Mouse (Mus musculus) neural tube, embryonic 11.5 days (tissue): ENCODE measurements at regions not wholly inside any gene's neighbourhood (a gene's known extent, or its start where the extent isn't known, plus 50 kb on each side); places are given as distances from the start of the nearest gene placed in this dataset.

Source experiments
- ATAC-seq: fragments of 200-750 bp; cut with Nextera tagmentation; 2 replicates; pipeline ENCODE4 v1.8.0; 2017; ENCODE audit warnings: moderate number of reproducible peaks, mild to moderate bottlenecking, moderate TSS enrichment, moderate library complexity; ENCODE audit not compliant: insufficient read depth, low FRiP score, low TSS enrichment
- DNase-seq: peaks from one replicate; pipeline ENCODE4 v3.0.0-alpha.2; 2015; ENCODE audit warnings: low spot score
- H3K27ac ChIP-seq: fragments of 300-500 bp; sonication (generic); 2 replicates; pipeline ENCODE4 v1.5.1; 2014; ENCODE audit warnings: low read depth, mild to moderate bottlenecking, low read length
- H3K27me3 ChIP-seq: fragments of 300-500 bp; sonication (generic); 2 replicates; pipeline ENCODE4 v1.6.1; 2014; ENCODE audit warnings: mild to moderate bottlenecking, low read length, mixed read lengths; ENCODE audit not compliant: control insufficient read depth, insufficient read depth
- H3K36me3 ChIP-seq: fragments of 300-500 bp; sonication (generic); 2 replicates; pipeline ENCODE4 v1.6.1; 2014; ENCODE audit warnings: mild to moderate bottlenecking, low read length, moderate library complexity, mixed read lengths; ENCODE audit not compliant: control insufficient read depth, insufficient read depth
- H3K4me1 ChIP-seq: fragments of 300-500 bp; sonication (generic); 2 replicates; pipeline ENCODE4 v1.6.1; 2014; ENCODE audit warnings: low read length, mixed read lengths; ENCODE audit not compliant: control insufficient read depth, insufficient read depth
- H3K4me2 ChIP-seq: fragments of 300-500 bp; sonication (generic); 2 replicates; pipeline ENCODE4 v1.6.1; 2014; ENCODE audit warnings: low read depth, mild to moderate bottlenecking, moderate library complexity
- H3K4me3 ChIP-seq: fragments of 300-500 bp; sonication (generic); 2 replicates; pipeline ENCODE4 v1.5.1; 2014; ENCODE audit warnings: low read depth, low read length
- H3K9ac ChIP-seq: fragments of 300-500 bp; sonication (generic); 2 replicates; pipeline ENCODE4 v1.6.1; 2014; ENCODE audit warnings: mild to moderate bottlenecking, low read length
- H3K9me3 ChIP-seq: fragments of 300-500 bp; sonication (generic); 2 replicates; pipeline ENCODE4 v1.6.1; 2016; ENCODE audit warnings: low read length; ENCODE audit not compliant: control insufficient read depth
- WGBS: fragments of 180-500 bp; shearing (Covaris S2); extraction: QIAGEN DNeasy Blood & Tissue Kit; methylation state at CpG from one replicate; pipeline ENCODE4 v1.1.7; 2014; 5-methylcytosine and 5-hydroxymethylcytosine counted together

DNA sequence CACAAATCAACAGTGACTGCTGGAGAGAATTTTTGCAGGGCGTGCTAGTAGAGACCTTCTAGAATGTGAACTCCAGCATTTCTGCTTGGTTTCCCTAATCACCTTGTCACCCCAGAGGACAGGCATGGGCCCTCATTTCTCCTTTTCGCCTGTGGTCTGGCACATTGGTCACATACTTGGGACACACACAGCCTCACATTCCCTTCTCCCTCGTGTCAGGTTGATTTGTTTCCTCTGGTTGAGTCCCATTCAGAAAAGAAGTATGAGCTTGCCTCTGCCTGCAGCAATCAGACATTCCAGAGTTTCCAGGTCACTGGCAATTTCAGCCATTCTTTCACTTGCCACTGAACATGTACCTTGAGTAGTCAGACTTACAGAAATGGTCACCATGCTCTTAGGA, 323.8 kb upstream of the 4931429L15Rik start:
- Histone ChIP-seq H3K9me3 (no peaks in the 10 kb centered on the region), H3K4me2 (no peak overlapping the region), H3K4me1 (0 out of 2 replicates have a peak, but pooled peaks cover 5% of the 10 kb centered on the region), H3K27me3 (no peaks in the 10 kb centered on the region), H3K9ac (no peak overlapping the region), H3K36me3 (no peaks in the 10 kb centered on the region), H3K27ac (no peak overlapping the region), H3K4me3 (no peak overlapping the region)
- DNase-seq, result no peak
- ATAC-seq, result no peak
- 58% methylated on average over 3 of the region's 3 CpGs for WGBS

DNA sequence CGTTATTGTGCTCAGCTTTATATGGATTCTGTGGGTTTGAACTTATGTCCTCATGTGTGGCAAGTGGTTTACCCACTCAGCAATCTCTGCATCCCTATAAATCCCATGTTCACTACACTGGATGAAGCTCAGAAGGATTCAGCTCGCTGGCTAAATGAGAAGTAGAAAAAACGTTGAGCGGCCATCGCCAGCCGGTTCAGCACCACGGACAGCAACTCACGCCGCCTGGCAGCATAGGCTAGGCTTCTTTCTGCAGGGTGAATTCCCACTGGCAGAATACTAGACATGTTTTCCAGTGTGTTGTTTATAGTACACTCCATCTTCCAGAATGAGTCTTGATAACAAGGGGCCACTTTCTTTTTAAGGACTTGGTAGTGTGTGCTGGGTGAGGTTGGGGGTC, 322.9 kb upstream of the 4931429L15Rik start:
- no peaks in the 10 kb centered on the region for H3K27me3 ChIP-seq
- 0 out of 2 replicates have a peak, but pooled peaks cover 5% of the 10 kb centered on the region for H3K4me1 ChIP-seq
- no peaks in the 10 kb centered on the region for H3K9me3 ChIP-seq
- no peak overlapping the region for H3K9ac ChIP-seq
- WGBS, result 9% methylated on average over 9 of the region's 9 CpGs
- no peak overlapping the region for H3K4me3 ChIP-seq
- H3K4me2 ChIP-seq, result no peak overlapping the region
- no peak overlapping the region for H3K27ac ChIP-seq
- H3K36me3 ChIP-seq, result no peaks in the 10 kb centered on the region
- ATAC-seq, result no peak
- peak; percentile 80 for DNase-seq

GRCm38 (mm10) chr9:46636261-46637010, 316.6 kb upstream of the 4931429L15Rik start:
- no peak for DNase-seq
- no peak overlapping the region for H3K4me3 ChIP-seq
- no peak overlapping the region for H3K9ac ChIP-seq
- 0 out of 2 replicates have a peak overlapping the region, but pooled peaks have one; percentile 27 for H3K27ac ChIP-seq
- no peak for ATAC-seq
- no peaks in the 10 kb centered on the region for H3K27me3 ChIP-seq
- no peaks in the 10 kb centered on the region for H3K36me3 ChIP-seq
- 64% methylated on average over 8 of the region's 8 CpGs for WGBS
- H3K4me1 ChIP-seq, result no peaks in the 10 kb centered on the region
- H3K4me2 ChIP-seq, result no peak overlapping the region
- no peaks in the 10 kb centered on the region for H3K9me3 ChIP-seq

- no peaks in the 10 kb centered on the region for H3K9me3 ChIP-seq
- ATAC-seq (no peak), DNase-seq (no peak)
- no peaks in the 10 kb centered on the region for H3K4me1 ChIP-seq
- H3K27me3 ChIP-seq, result no peaks in the 10 kb centered on the region
- no peak overlapping the region for H3K4me3 ChIP-seq
- WGBS, result 86% methylated on average over 4 of the region's 4 CpGs
- no peaks in the 10 kb centered on the region for H3K36me3 ChIP-seq
- H3K4me2 ChIP-seq, result no peak overlapping the region
- no peak overlapping the region for H3K27ac ChIP-seq
- H3K9ac ChIP-seq, result no peak overlapping the region
These were observed 314.2 kb upstream of the 4931429L15Rik start for GRCm38 (mm10) chr9:46633952-46634351.

GRCm38 (mm10) chr9:46632576-46632975, 312.8 kb upstream of the 4931429L15Rik start:
- ATAC-seq (no peak), DNase-seq (no peak)
- 81% methylated on average over 10 of the region's 10 CpGs for WGBS
- H3K27ac ChIP-seq, result no peak overlapping the region
- H3K4me1 ChIP-seq, result no peaks in the 10 kb centered on the region
- no peaks in the 10 kb centered on the region for H3K36me3 ChIP-seq
- no peak overlapping the region for H3K9ac ChIP-seq
- H3K27me3 ChIP-seq, result no peaks in the 10 kb centered on the region
- no peak overlapping the region for H3K4me2 ChIP-seq
- H3K9me3 ChIP-seq, result no peaks in the 10 kb centered on the region
- H3K4me3 ChIP-seq, result no peak overlapping the region

DNA sequence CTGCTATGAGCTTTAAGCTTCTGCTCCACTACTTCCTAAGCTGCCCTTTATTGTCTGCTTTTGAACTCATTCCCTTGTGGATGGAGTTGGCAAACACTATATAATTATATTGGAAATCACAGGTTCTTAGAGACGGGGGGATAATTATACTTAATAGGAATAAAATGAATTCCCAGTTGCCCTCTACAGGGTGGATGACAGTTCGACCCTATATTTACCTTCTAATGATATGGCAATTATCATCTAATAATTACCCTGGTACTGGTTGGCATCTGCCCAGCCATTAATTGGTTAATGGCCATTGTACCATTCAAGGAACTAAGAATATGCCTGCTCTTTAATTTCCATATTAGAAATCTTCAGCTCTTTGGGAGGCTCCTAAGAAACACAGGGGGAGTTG, 302.5 kb upstream of the 4931429L15Rik start:
- Histone ChIP-seq H3K36me3 (no peaks in the 10 kb centered on the region), H3K9ac (no peak overlapping the region), H3K4me2 (no peak overlapping the region), H3K9me3 (no peaks in the 10 kb centered on the region), H3K27ac (no peak overlapping the region), H3K27me3 (no peaks in the 10 kb centered on the region), H3K4me3 (no peak overlapping the region), H3K4me1 (no peaks in the 10 kb centered on the region)
- no peak for ATAC-seq
- DNase-seq, result no peak
- 82% methylated on average over 2 of the region's 2 CpGs for WGBS

- Histone ChIP-seq H3K27me3 (no peaks in the 10 kb centered on the region), H3K4me1 (no peaks in the 10 kb centered on the region), H3K9me3 (no peaks in the 10 kb centered on the region), H3K36me3 (no peaks in the 10 kb centered on the region), H3K4me2 (no peak overlapping the region), H3K9ac (no peak overlapping the region), H3K27ac (no peak overlapping the region), H3K4me3 (no peak overlapping the region)
- DNase-seq (no peak), ATAC-seq (no peak)
- 91% methylated on average over 6 of the region's 6 CpGs for WGBS
These were observed 302.1 kb upstream of the 4931429L15Rik start for GRCm38 (mm10) chr9:46621851-46622250.

DNA sequence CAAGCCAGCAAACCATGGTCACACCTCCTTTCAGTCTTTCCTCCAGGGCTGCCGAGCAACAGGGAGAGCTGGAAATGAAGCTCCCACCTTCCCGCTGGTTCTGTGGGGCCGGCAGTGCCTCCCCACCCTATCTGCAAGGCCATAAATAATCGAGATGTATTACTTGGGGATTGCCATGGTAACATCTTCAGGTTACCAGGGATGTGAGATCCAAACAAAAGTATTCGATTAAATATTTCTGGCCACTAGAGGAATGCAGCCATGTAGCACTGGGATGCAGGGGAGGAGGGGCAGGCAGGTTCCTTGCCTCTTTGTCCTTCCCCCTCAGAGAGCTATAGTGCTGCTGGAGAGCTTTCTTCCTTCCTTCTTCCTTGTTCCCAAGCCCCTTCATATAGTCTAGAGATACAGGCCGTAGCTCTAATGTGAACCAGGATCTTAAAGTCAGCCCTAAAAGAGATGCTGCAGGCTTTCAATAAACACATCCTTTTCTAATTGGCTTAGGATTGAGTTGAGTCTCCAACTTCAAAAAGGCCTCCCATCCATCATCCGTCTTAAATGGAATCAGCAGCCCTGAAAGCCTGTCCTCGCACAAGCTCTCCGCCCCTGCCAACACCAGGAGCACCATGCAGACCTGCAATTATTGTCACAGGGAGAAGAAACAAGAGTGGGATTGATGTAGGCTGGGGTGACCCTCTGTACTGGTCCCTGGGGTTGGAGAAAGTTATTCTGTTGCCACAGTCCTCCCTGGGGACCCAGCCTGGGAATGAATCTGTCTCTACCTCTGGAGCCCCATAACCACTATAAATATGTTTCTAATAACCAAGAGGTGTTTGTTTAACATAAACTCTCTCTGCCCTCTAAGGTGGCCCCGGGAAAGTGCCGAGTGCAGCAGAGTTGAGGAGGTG, 290.6 kb upstream of the 4931429L15Rik start:
- peak; percentile 38 for ATAC-seq
- 0 out of 2 replicates have a peak overlapping the region, but pooled peaks have one; percentile 2 for H3K27ac ChIP-seq
- 14% methylated on average over 11 of the region's 11 CpGs for WGBS

More for the DNA sequence above, 290.6 kb upstream of the 4931429L15Rik start:
- no peak overlapping the region for H3K4me2 ChIP-seq
- H3K9me3 ChIP-seq, result no peaks in the 10 kb centered on the region
- H3K9ac ChIP-seq, result no peak overlapping the region
- H3K4me1 ChIP-seq, result peaks cover 12% of the 10 kb centered on the region
- DNase-seq, result peak; percentile 51
- H3K36me3 ChIP-seq, result no peaks in the 10 kb centered on the region
- no peaks in the 10 kb centered on the region for H3K27me3 ChIP-seq
- no peak overlapping the region for H3K4me3 ChIP-seq
